Mouse (Mus musculus): ENCODE results near the gene Tmem184a. TPM values are rescaled to one million over a fixed set of nuclear protein-coding genes. Genes with fewer than 3 reads are reported as not detected.

Gene Tmem184a
- total RNA-seq (2021): not detected in 2 replicates
- long read RNA-seq, partial matches to known transcripts: 0 of 7 reads
- long read RNA-seq, other reads (novel, unspliced or antisense): 5 of 7 reads

- no peak for DNase-seq
Observed at GRCm38 (mm10) chr5:139819538-139820181, at the start of gene Tmem184a. Gene Tmem184a, minus strand, starts transcription at chr5:139819917.

- DNase-seq: peak; percentile 81
Observed at GRCm38 (mm10) chr5:139862759-139863158, 43.0 kb upstream of the Tmem184a start.

GRCm38 (mm10) chr5:139860328-139861104 lies 40.8 kb upstream of the Tmem184a start:
- no peak for DNase-seq

GRCm38 (mm10) chr5:139849626-139850320 lies 30.1 kb upstream of the Tmem184a start:
- DNase-seq: peak; percentile 41

- no peak for DNase-seq
Observed at GRCm38 (mm10) chr5:139839142-139839541, 19.4 kb upstream of the Tmem184a start.

- DNase-seq: peak; percentile 60
Observed at GRCm38 (mm10) chr5:139838476-139838892, 18.8 kb upstream of the Tmem184a start.

GRCm38 (mm10) chr5:139835706-139836105 lies 16.0 kb upstream of the Tmem184a start:
- no peak for DNase-seq

GRCm38 (mm10) chr5:139832125-139832524 lies 12.4 kb upstream of the Tmem184a start:
- DNase-seq: no peak

- no peak for DNase-seq
Observed at GRCm38 (mm10) chr5:139830734-139831133, 11.0 kb upstream of the Tmem184a start.

GRCm38 (mm10) chr5:139829384-139829783 lies 9.7 kb upstream of the Tmem184a start:
- DNase-seq: no peak

- no peak for DNase-seq
Observed at GRCm38 (mm10) chr5:139827593-139827992, 7.9 kb upstream of the Tmem184a start.

- peak; percentile 87 for DNase-seq
Observed at GRCm38 (mm10) chr5:139826357-139827055, 6.8 kb upstream of the Tmem184a start, which contains the start of the genes Gm26938 and Psmg3. Gene Gm26938, minus strand, starts transcription at chr5:139826407. Gene Psmg3, minus strand, starts transcription at chr5:139826885.

GRCm38 (mm10) chr5:139825947-139826346 lies 6.2 kb upstream of the Tmem184a start:
- no peak for DNase-seq

- no peak for DNase-seq
Observed at GRCm38 (mm10) chr5:139824531-139824930, 4.8 kb upstream of the Tmem184a start.

GRCm38 (mm10) chr5:139821466-139822459 lies 2.0 kb upstream of the Tmem184a start:
- no peak for DNase-seq

GRCm38 (mm10) chr5:139818801-139819200 lies 916 bp downstream of the Tmem184a start:
- no peak for DNase-seq

GRCm38 (mm10) chr5:139818056-139818455 lies 1.7 kb downstream of the Tmem184a start:
- DNase-seq: no peak

GRCm38 (mm10) chr5:139817292-139817691 lies 2.4 kb downstream of the Tmem184a start:
- no peak for DNase-seq

GRCm38 (mm10) chr5:139816445-139816844 lies 3.3 kb downstream of the Tmem184a start:
- DNase-seq: no peak

GRCm38 (mm10) chr5:139815964-139816363 lies 3.8 kb downstream of the Tmem184a start:
- DNase-seq: peak; percentile 47

GRCm38 (mm10) chr5:139813963-139814381 lies 5.7 kb downstream of the Tmem184a start:
- no peak for DNase-seq

Data from adrenal gland, postnatal 25 days (tissue).